Mouse (Mus musculus): ENCODE measurements around the gene Tprn.
"Not testable (repeated sequence)": the region's sequence is repeated elsewhere in the genome, so short reads cannot be mapped to it uniquely, and the experiment has no call there.

Tprn gene

DNA sequence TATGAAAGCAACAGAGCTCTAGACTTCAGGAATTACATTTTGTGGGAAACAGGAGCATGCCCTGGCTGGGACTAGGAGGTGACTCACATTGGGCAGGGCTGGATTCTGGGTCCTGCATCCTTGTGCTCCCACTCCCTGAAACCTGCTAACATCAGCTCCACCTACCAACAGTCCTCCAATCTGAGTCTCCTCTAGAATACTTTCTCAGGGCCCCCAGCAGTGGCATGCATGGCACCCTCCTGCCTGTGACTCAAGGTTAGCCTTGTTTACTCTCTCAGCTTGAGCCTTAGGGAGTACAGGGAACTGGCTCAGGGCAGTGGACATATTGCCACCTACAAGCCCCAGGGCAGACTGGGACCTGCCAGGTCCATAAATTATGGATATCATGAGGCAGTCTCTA, 24.3 kb upstream of the Tprn start:
- no peak for DNase-seq

DNA sequence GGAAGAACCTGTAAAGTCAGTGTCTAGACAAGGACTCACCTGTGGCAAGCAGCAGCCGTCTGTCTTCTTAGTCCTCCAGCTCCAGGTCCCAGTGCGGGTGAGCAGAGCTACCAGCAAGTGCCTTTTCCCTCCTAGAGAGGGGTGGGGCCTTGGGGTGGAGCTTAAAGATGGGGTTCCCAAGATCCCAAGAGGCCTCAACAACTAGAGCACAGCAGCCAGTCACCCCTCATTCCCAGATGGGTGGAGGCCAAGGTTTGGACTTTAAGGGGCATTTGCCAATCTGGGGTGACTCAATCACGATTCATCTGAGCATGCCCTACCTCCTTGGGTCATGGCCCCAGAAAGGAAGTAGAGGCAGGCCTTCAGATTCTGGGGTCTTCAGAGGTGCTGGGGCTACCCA, 22.7 kb upstream of the Tprn start:
- no peak for DNase-seq

DNA sequence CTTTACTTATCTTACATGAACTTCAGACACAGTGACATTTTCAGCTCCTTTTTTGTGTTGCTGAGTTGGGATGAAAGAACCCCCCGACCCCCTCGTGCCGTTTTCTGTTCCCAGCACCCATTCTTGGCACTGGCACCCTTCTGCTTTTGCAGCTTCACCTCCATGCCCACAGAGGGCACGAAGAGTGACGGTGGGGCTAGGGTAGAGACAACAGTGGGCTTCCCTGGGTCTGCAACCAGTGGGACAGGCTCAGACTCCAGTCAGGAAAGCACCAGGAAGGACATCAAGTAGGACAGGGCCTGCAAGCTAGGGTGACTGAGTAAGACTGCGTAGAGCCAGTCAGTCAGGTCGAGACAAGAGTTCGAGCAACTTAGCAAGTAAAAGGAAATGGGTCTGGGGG, 22.1 kb upstream of the Tprn start:
- DNase-seq, result no peak

DNA sequence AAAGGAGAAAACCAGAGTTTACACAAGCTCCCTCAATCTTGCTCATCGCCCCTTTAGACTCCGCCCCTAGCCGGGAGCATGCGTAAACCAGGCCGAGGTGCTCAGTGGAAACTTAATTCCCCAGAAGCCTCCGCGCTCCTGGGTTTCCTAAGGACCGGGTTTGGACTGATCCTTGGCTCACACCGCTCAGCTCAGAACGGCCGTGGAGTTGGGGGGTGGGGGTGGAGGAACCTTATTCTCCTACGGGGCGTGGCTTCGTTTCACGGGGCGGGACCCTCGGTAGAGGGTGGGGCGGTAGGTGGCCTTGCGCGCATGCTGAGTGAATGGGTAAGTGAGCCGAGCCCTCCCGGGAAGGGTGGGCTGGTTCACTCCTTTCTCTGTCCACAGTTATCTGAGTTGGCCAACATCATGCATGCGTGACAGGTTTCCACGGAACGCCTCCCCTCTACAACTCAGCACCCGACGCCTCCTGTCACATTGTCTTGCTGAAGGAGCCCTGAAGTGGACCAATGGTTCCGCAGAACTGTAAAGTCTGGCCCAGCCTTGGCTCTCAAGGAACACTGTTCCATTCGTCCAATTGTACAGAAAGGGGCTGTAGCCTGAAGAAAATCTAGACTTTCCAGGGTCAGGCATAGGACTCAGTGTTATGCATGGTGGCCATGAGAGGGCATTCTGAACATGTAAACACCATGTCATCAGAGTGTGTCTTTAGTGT, 21.5 kb upstream of the Tprn start:
- peak; percentile 88 for DNase-seq

DNA sequence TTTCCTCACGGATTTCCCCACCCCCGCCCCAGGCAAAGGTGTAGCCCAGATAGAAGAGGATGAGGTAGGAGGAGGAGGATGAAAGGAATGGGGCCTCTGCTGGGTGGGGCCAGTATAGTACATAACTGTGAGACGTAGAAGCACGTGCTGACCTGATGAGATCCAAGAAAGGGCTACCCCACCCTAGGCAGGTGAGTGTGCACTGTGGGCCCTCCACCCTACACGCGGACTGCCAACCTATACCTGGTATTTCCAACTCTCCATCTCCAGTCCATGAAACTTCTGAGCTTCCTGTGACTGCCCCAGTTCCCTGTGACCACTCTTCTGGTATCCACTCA, 21.0 kb upstream of the Tprn start:
- DNase-seq, result no peak

DNA sequence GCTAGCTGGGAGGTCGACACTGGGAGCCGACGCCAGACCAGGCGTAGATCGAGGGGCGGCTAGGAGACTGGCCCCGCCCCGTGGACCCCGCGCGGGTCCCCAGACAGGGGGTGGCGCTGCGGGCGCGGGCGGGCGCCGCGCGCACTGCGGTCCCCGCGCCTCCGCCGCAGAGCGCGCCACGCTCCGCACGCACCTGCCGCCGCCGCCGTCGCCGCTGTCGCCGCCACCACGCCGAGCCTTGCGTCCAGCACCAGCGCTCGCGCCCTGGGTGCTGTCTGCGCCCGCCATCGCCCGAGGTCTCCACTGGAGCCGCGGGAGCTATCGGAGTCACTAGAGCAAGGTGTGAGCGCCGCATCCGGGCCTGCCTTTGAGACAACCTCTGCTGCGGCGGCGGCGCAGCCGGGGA, 20.3 kb upstream of the Tprn start, which contains the start of the genes Rnf208 and Cysrt1:
TSS of gene Rnf208 (plus strand) at position 155 of the 406 bp plus-strand sequence.
TSS of gene Cysrt1 (minus strand) at position 352 of the 406 bp plus-strand sequence.
- peak; percentile 66 for DNase-seq

DNA sequence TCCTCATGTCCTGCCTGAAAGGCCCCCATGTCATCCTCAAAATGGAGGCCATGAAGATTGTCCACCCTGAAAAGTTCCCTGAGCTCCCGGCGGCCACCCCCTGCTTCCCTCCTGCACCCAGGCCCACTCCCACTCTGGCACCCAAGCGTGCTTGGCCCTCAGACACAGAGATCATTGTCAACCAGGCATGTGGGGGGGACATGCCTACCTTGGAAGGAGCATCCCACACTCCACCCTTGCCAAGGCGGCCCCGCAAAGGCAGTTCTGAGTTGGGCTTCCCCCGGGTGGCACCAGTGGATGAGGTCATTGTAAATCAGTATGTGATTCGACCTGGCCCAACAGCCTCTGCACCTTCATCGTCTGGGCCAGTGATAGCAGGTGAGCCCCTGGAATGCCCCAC, 19.1 kb upstream of the Tprn start:
- no peak for DNase-seq

DNA sequence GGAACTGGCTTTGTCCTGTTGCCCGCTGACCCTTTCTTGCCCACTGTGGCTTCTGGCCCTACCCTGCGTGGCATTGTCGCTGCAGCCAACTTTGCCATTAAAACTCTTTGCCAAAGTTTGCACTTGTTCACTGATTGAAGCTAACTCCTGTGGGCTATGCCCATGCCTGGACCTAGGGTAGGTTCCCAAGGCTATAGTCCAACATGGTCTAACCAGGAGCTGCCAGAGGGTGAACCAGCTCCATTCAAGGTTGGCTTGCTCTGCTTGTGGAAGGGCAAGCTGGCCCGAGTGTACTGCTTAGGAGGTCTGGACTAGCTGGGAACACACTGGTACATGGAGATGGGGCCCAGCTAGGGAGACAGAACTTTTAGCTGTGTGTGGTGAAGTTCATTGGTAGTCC, 18.3 kb upstream of the Tprn start:
- DNase-seq, result no peak

DNA sequence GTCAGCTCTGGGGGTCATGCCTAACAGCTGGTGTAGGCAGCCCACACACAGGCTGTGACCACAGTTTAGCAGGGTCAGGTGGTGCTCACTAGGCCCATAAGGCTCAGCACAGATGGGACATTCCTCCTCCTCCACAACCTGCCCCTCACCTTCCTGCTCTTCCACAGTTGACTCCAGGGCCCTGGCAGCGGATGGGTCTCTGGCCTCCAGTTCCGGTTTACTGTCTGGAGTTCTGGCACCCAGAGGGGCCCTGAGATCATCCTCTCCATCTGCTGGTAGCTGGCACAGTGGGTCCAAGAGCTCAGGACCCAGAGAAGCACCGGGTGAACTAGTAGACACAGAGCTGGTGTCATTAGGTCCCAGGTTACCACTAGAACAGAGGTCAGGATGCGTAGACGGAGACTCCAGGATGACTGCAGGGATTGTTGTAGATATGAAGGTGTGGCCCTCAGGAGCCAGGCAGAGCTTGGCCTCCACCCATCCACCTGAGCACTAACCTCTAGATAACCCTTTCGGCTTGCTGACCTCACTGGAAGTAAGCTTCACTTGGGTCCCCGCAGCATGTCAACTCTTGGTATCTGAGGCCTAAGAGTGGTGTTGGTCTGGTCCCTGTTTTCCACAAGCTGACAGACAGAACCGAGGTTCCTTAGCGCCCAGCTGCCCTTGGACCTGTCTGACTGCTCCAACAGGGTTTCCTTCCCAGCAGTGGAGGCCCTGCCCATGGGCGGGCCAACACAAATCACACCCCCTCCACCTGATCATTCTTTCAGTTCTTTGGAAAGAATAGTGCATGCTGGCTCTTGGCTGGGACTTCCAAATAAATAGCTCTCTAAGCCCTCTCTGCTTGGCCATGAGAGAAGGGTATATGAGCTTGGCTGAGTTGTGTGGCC, 16.0 kb upstream of the Tprn start, which contains the start of gene AL732309.1:
TSS of gene AL732309.1 (minus strand) at position 681 of the 890 bp plus-strand sequence.
- DNase-seq, result no peak

DNA sequence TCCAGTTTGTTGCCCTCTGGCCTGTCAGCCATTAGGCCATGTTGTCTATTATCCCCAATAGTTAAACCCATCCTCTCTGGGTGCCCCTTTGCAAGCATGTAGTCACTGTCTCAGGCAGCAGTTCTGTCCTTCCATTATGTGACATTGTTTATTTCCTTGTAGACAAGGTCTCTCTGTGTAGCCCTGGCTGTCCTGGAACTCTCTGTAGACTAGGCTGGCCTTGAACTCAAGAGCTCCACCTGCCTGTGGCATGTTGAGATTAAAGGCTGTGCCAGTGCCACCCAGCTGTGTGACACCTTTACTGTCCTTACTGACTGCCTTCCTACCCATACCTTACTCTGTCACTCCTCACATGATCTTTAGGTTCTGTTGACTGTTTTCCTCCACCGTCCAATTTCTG, 10.1 kb upstream of the Tprn start:
- DNase-seq, result peak; percentile 23

DNA sequence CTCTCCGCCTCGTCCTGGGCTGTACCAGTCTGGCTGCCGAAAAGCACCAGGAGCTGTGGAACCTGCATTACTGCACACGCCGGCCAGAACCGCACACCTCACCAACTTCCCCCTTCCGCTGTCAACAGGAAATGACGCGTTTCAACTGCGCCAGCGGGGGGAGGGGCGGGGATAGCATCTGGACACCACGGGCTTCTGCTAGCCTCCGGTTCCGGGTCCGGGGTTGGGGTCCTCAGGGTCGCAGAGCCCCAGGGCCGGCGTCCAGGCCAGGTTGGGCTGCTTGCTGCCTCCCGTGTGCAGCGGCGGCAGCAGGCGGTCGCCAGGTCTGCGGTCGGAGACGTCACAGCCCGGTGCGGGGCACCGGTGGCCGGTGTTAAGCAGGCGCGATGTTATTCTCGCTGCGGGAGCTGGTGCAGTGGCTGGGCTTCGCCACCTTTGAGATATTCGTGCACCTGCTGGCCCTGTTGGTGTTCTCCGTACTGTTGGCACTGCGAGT, 7.1 kb upstream of the Tprn start, which contains the start of gene Tmem203:
TSS of gene Tmem203 (plus strand) at position 156 of the 496 bp plus-strand sequence.
- DNase-seq, result peak; percentile 96

DNA sequence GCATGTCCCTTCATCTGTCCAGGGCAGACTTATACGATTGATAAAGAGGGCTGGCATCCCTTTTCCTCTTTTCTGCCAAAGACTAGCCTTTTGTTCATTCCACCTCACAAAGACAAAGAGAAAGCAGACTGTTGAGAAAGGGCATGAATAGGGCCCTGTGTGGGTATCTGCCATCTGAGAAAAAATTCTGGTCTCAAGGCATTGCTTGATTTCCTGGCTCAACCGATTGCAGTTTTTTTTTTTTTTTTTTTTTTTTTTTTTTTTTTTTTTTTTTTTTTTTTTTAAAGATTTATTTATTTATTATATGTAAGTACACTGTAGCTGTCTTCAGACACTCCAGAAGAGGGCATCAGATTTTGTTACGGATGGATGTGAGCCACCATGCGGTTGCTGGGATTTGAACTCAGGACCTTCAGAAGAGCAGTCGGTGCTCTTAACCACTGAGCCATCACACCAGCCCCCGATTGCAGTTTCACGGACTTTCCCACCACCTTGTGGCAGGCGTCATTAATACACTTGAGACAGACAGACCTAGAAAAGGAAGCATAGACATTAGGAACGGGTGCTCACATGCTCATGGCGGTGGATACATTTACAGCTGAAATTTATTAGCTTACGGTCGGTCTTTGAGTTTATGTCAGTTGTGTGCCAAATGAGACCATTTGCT, 5.8 kb upstream of the Tprn start:
- peak; percentile 55 for DNase-seq

DNA sequence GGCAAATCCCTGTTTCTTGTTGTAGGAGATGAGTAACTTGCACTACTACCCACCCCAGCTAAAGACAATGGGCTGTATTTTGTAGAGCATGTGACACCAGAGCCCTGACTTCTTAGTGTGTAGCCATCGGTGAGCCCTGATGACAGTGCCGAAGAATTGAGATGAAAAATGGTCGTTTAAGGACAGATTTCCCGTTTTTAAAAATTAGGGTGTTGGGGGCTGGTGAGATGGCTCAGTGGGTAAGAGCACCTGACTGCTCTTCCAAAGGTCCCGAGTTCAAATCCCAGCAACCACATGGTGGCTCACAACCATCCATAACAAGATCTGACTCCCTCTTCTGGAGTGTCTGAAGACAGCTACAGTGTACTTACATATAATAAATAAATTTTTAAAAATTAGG, 5.2 kb upstream of the Tprn start:
- DNase-seq, result not testable (repeated sequence)

DNA sequence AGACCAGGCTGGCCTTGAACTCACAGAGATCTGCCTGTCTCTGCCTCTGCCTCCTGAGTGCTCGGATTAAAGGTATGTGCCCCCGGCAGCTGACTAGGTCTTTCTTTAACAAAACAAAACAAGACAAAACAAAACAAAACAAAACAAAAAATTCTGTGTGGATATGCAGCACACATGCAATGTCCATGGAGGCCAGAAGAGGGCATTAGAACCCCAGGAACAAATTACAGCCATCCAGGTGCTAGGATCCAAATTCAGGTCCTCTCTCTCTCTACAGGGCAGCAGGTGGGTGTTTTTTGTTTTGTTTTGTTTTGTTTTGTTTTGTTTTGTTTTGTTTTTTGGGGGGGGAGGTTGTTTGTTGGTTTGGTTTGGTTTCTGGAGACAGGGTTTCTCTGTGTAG, 3.5 kb upstream of the Tprn start:
- peak; percentile 43 for DNase-seq

DNA sequence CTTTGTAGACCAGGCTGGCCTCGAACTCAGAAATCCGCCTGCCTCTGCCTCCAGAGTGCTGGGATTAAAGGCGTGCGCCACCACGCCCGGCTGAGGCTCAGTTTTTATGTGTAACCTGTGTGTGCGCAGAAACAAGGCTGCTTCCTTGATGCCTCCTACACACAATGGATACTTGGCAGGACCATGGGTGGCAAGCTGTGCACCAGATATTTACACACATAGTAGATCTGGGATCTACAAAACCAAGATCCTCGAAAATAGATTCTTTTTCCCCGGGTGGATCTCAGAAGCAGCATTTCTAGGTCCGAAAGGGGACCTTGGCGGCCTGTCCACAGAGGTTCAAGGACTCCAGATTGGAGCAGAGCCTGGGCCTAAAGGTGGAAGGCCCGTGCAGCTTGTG, 548 bp upstream of the Tprn start:
- no peak for DNase-seq

DNA sequence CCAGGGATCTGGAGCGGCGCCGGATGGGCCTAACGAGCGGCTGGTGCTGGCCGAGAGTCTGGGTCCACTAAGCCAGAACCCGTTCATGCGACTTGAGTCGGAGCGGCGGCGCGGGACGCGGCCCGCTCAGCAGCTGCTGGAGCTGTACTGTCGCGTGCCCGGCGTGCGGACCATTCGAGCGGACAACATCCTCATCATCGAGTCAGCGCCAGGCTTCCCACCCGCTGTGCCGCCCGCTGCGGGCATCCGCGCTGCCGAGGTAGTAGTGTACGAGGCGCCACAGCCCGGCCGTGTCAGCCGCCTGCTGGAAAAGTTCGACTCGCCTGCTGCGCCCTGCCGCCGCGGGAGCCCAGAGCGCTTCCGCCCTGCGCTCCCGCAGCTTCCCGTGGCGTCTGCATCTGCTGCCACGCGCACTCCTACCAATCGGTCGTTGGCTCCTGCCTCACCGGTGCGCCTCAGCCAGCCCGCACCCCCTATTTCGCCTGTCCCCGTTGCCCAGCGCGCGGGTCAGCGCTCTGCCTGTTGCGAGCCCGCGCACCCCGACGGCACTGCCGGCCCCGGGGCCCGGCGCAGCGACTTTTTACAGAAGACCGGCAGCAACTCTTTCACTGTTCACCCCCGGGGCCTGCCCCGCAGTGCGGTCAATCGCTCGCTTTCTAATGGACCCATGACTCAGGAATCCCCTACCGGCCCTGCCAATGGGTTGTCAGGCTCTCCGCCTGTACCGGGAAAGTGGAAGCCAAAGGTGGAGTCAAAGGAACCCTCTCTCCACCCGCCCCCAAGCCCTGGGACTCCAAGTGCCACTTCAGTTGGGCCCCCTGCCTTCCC, 591 bp downstream of the Tprn start:
- DNase-seq, result peak; percentile 73

DNA sequence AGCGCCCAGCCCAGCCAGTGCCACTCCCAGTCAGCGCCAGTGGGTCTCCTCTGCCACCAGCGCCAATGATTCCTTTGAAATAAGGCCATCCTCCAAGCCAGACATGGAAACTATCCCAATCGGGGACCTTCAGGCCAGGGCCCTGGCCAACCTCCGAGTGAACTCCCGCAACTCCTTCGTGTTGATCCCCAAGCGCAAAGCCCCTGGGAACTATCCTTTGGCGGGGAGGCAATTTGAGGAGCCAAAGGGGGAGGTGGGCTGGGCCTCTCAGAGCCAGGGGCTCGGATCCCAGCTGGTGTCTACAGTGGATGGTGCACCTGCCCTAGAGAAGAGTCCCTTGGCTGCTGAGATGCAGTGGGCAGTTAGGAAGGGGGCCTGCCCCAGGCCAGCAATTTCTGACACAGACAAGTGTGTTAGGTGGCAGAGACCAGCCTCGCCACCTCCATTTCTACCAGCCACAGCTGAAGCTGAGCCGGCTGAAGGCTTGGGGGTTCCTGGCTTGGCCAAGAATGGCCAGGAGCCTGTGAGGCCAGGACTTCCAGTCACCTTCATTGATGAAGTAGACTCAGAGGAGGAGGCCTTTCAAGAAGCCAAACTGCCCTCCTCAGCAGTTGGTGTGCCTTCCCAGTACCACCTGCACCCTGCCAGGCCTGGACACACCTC, 1.3 kb downstream of the Tprn start:
- peak; percentile 24 for DNase-seq

DNA sequence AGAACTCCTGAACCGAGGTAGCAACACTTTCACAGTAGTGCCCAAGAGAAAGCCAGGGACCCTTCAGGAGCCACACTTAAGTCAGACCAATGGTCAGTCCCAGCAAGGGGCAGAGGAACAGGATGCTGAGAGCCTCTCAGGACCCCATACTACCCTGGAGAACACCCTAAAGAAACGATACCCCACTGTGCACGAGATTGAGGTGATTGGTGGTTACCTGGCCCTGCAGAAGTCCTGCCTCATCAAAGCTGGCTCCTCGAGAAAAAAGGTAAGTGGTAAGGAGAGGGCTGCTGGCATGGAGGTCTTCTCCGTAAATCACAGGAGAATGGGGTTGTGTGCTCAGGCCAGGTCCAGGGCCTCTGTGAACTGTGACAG, 1.9 kb downstream of the Tprn start:
- DNase-seq, result no peak

DNA sequence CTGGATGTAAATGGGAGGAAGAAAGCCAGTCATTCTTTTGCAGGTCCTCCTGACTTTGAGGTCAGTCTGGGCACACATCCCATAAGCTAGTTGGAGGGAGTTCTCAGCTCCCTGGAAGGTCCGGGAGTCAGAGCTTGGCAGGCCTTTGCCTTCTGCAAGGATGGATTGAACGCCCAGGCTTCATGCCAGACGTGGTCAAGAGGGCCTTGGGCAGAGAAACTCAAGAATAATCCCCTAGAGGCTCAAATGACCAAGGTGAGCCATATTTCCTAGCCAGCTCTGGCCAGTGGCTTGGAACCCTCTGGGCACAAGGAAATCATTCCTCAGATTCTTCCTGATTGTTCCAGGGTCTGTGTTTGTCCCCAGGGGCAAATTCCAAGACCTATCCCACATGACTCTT, 2.4 kb downstream of the Tprn start:
- DNase-seq, result no peak

DNA sequence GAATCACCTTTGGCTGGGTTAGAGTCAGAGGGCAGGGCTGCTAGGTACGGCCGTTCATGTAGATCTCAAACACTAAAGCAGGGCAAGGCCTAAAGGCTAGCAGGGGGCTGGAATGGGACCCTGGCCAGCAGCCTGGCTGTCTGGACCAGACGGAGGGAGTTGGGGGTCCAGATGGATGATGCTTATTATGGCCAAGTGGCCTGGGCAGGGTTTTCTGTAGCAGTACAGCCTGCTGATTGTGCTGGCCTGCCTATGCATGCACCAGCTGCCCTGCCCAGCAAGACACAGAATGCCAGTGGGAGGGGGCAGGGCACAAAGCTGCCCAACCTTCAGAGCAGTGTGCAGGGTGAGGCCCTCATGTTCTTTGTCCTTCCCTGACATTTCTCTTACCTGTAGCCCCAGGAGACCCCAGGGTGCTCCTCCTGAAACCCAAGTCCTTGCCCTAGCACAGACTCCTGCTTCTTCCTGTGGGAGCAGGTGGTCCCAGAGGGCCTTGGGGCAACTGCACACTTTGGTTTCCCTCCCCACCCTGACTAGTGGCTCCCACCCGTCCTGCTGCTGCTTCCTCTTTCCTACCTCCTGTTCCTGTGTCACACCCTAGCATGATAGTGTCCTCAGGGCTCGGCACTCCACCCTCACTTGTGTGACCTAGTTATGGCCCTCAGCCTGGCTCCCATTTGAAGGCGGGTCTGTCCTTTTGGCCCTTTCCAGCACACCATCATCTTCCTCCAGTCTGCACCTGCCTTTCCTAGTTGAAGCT, 3.7 kb downstream of the Tprn start:
- DNase-seq, result peak; percentile 81

DNA sequence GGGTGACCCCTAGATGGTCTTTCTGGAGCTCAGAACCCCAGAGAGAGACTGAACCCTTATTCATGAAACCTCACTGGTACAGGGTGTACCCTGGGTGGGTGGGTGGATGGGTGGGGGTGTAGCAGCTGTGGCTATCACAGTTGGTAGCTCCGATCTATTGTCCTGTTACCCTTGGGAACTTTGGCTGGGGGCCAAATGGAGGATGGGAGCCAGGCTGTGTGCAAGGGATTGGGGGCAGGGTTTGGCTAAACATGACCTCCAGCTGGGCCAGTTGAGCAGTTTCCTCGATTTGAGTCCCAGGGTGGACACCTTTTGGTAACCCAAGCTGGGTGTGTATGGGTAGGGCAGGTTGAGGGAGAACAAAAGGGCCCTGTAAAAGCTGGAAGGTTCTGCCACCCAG, 4.3 kb downstream of the Tprn start:
- peak; percentile 93 for DNase-seq
